In the genomic region with DNA sequence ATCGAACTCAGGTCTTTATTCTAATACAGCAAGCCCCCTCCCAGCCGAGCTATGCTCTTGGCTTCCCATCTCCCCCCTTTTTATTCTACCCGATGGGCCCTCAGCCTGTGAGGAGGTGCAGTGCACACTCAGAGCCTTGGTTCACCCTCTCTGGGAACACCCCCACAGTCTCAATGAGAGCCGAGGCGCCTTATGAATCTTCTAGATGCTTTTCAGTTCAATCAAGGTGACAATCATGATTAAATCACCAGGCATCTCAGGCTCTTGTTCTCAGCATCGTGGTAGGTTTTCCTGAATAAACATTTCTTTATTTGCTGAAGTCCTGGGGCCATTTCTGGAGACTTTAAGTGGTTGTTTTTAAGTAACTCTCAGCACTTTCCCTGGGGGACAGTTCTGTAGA, we compare ENCODE assay signal across 23 mouse cellular contexts.
"Had no signal": no experiment of that assay in that cellular context is flagged by ENCODE, and none has a peak within 500 bp of the region (broad histone marks: within the 10 kb centered on the region; RNA-seq: fewer than 3 reads in every experiment).

No protein-coding gene starts in this region.

- H3K4me3 ChIP-seq: heart, adult 2 months; heart, embryonic 13.5 days; heart, embryonic 15.5 days; hindbrain, embryonic 12.5 days; kidney, embryonic 15.5 days; layer of hippocampus, adult 2 months; limb, embryonic 10.5 days; limb, embryonic 12.5 days; liver, embryonic 13.5 days; liver, embryonic 15.5 days had no signal

- H3K27ac ChIP-seq: heart, adult 2 months; heart, embryonic 13.5 days; heart, embryonic 15.5 days; hindbrain, embryonic 12.5 days; hindbrain, embryonic 14.5 days; kidney, embryonic 15.5 days; kidney, postnatal 0 days; layer of hippocampus, adult 2 months; limb, embryonic 10.5 days; limb, embryonic 12.5 days; liver, embryonic 13.5 days; liver, embryonic 15.5 days had no signal

- DNase-seq: gastrocnemius, postnatal 14 days; gastrocnemius, postnatal 36 days; heart, adult 11 months; heart, adult 2 months; heart, postnatal 14 days; heart, postnatal 36 days; kidney, adult 11 months; kidney, adult 2 months; kidney, adult 9 months; kidney, postnatal 14 days; kidney, postnatal 4 days; liver; liver, embryonic 13.5 days had no signal
